Mouse (Mus musculus) large intestine, adult 2 months (tissue): ENCODE measurements around the gene Rara. TPM values are rescaled to one million over a fixed set of nuclear protein-coding genes. Genes with fewer than 3 reads are reported as not detected.

Experiments used
- DNase-seq: peaks from one replicate; pipeline ENCODE4 v3.0.0-alpha.2; 2012; ENCODE audit warnings: low read depth, low spot score
- WGBS: fragments of 180-500 bp; shearing (Covaris S2); methylation state at CpG from one replicate; pipeline ENCODE4 v1.1.7; 2018; 5-methylcytosine and 5-hydroxymethylcytosine counted together
- polyA plus RNA-seq: library from polyadenylated mRNA; depleted of rRNA; stranded (reverse); fragments of >200 nt; gene quantifications from 2 replicates; pipeline ENCODE4 v1.2.3, GENCODE M21; 2012

The Rara gene
- polyA plus RNA-seq, 1 experiment = 24.8 TPM

DNA sequence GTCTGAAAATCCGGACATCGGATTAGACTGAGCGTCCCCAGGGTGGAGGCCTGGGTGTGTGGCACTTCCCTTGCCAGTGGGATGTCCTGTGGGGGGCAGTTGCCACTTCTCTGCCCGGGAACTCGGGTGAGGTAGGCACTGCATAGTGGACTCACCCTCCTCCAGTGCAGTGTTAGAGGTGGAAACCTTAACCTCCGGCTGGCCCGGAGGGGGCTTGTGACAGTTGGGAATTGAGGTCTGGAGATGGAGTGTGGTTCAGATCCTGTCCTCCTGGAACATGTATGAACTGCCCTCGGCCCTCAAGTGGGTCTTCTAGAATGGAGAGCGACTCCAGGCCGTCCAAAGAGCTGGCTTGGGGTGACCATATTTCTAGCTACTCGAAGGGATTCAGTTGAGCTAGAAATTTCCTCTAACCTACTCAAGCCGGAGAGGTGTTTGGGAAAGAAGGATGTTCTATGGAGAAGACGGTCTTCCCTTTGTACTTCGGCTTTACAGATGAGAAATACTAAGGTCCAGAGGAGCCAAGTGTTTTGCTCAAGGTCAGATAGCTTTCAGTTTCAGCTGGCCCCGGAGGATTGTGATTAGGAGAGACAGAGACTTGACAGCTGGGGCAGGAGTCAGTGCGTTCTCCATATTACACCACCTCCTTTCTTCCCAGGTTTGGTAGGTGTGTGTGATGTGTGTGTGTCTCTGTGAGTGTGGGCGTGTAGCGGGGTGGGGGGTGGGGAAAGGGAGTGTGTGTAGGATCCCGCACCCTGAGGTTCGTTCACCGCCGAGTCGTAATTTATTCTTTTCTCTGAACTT, 9.2 kb downstream of the Rara start:
- WGBS = 3% methylated on average over 23 of the region's 23 CpGs
- no peak for DNase-seq

DNA sequence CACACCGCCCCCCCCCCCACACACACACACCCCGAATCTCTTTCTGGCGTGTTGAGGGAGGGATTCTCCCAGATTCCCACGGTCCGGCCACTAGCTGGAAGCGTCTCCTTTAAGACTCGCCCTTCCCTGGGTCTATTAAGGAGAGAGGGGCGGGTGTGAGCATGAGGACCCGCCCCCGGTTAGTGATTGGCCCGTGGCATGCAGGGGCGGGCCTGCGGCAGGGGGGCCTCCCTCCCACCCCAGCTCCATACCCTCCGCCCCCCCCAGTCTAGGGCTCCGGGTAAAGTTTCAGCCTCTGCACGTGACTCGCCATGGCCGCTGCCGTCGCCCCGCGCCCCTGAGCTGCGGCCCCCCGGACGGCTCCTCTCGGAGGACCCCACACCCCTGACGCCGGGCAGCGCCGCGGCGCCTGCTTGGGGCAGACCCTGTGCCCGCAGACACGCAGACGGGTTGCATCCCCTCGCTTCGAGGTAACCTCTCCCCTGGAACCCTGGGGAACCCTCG, 9.8 kb downstream of the Rara start:
- no peak for DNase-seq
- WGBS = 2% methylated on average over 38 of the region's 38 CpGs

- WGBS = 2% methylated on average over 39 of the region's 39 CpGs
- DNase-seq = no peak
These were observed 10.5 kb downstream of the Rara start for GRCm38 (mm10) chr11:98937914-98938694.

- no peak for DNase-seq
- 53% methylated on average over 7 of the region's 7 CpGs for WGBS
These were observed 11.1 kb downstream of the Rara start for GRCm38 (mm10) chr11:98938701-98939083.

DNA sequence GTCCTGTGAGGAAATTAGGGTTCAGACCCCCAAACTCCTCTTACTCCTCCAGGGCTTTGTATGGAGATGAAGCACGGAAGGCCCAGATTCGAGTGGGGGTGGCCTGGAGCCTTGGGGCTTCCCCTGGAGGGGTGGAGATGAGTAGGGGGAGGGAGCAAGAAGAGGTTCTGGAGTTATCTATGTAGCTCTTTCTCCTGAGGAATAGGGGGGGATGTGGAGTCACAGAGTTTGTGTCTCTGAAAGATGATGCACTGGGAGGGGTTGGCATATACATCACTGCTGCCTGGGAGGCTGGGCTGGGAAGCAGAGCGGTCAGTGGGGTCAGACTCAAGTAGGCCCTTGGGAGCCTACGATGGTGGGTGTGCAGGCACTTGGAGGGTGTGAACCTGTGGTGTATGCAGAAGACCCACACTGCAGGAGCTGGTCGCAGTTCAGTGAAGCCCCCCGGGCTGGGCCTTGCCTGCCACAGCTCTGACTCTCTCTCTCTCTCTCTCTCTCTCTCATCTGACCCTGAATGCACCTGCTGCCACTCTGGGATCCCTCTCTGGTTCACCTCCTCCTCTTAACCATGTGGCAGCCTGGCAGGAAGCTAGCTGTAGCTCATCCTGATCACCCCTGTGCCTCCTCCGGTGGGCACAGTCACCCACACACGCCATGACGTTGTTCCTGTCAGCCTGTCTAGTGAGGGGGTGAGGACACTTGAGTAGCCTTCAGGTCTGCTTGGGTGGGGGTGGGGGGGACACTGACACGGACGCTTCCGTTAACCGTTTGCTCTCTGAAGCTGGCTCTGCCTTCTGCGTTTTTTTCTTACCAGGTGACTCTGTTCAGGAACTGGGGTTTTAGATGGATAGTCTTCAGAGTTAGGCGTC, 11.7 kb downstream of the Rara start:
- WGBS = 57% methylated on average over 15 of the region's 15 CpGs
- DNase-seq = no peak

- DNase-seq = no peak
- 53% methylated on average over 11 of the region's 11 CpGs for WGBS
These were observed 12.5 kb downstream of the Rara start for GRCm38 (mm10) chr11:98939953-98940641.

DNA sequence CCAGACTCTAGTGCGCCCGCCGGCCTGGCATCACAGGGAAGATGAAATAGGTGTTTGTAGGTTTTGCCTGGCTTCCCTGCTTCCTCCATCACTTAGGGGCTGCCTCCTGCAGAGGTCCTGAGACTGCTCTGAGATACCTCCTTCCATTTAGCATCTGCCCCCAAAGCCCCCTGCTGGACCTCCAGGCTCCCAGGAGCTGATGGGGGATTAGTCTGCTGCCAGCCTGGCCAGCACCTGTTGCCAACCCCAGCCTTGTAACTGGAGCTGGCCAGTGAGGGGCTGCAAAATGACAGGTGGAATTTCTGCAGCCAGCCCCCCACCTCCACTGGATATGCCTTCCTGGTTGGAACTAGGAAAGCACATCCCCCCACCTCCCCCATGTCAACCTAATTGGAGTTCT, 13.2 kb downstream of the Rara start:
- WGBS = 32% methylated on average over 3 of the region's 3 CpGs
- no peak for DNase-seq

- DNase-seq = no peak
- 1% methylated on average over 12 of the region's 12 CpGs for WGBS
These were observed 13.8 kb downstream of the Rara start for GRCm38 (mm10) chr11:98941341-98941825.

DNA sequence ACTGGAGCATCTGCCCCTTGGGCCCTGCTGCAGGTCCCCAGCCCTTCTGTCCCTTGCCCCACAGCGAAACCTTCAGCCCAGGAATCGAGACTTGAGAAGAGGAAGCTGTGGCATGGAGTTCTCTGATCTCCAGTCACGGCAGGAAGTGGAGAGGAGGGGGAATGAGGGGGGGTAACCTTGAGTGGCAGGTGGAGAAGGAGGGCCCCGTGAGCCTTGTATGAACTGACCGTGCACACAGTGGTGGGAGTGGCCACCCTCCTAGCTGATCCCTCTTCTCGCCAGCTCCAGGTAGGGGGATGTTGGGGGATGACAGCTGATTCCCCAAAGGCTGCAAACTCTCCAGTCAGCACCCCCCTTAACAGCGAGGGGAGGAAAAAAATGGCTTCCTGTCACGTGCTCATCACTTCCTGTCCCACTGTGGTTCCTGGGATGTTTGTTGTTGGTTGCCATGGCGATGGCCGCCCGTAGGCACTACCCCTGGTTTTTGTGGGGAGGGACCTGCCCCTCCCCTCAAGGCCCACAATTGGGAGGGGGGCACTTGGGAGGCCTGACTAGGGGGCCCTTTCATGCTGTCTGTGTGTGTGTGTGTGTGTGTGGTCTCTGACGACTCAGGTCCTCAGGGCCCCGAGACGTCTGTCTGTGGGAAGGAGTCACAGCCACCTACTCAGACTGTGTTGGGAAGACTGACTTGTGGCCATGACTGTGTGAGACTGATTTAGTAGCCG, 14.4 kb downstream of the Rara start:
- WGBS = 7% methylated on average over 15 of the region's 15 CpGs
- DNase-seq = no peak

DNA sequence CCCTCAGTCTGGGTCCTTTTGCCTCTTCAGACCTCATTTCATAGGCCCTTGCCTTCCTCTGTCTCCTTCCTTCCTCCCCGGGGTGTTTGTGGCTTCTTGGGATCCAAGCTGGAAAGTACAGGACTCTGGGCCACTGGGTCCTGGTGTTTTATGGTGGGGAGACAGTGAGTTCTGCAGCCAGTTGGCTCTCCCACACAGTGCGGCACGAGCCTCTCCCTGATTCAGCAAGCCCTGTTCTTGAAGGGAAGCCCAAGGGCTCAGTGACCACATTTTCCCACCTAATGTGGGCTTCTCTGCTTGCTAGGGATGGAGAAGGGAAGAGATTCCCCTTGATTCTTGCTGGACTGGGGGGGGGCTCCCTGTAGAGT, 14.9 kb downstream of the Rara start:
- DNase-seq = no peak
- 25% methylated on average over 3 of the region's 3 CpGs for WGBS

DNA sequence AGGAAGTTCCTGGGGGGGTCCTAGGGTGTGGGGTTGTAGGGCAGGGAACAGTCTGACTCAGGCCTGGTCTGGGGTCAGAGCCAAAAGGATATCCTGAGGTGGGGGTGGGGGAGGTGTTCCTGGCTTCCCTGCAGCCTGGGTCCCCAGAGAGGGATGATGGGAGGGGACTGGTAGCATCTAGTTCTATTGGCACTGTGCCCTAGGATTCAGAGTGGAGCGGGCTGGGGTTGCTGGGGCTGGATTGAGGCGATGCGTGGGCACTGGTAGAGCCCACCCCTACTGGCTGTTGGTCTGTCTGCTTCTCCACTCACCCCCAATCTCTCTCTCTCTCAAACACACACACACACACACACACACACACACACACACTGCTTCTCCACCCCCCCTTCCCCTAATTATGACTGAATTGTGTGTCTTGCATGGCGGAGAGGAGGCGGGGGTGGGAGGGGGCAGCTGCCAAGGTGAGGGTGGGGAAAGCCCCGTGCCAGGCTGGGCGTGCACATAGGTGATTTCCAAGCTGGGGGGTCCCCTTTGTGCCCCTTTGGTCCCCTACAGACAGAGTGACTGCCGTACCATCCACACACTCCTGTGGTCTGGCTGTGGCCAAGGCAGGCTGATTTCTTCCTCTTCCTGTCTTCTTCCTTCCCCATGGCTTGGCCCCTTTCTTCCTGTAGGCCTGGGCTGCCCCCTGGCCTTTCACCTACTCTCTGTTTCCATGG, 15.5 kb downstream of the Rara start:
- no peak for DNase-seq
- WGBS = 66% methylated on average over 8 of the region's 8 CpGs

DNA sequence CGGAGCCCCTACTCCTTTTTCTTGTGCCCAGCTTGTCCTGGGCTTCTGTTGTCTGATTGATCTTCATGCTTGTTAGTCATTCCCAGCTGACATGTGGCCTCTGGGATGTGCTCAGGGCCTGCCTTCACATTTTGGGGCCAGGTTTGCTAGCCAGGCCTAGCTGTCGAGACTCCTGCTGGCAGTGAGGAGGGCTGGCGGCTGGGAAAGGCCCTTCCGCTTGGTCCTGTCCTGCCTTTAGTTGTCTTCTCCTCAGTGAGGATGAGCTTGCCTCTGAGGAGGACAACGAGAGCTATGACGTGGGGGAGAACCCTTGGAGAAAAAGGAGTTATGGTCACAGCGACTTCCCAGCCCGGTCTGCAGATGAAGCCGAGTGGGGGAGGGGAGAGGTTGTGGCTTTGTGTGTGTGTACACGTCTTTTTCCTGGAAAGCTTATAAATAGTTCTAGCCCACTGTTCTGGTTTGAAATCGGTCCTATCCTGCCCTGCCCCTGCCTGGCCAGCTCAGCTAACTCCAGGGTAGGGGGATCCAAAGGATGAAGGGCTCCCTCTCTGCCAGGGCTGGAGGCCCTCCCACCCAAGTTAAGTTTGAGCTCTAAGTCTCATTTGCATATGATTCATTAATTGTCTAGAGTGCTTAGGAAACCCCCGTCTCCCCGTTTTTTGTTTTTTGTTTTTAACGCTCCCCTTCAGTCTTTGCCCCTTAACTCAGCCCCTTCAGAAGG, 16.3 kb downstream of the Rara start:
- 55% methylated on average over 14 of the region's 14 CpGs for WGBS
- DNase-seq = no peak

GRCm38 (mm10) chr11:98944897-98945604, 17.4 kb downstream of the Rara start:
- DNase-seq = no peak
- WGBS = 52% methylated on average over 11 of the region's 11 CpGs

- DNase-seq = no peak
- 28% methylated on average over 3 of the region's 3 CpGs for WGBS
These were observed 18.0 kb downstream of the Rara start for GRCm38 (mm10) chr11:98945605-98945977.

DNA sequence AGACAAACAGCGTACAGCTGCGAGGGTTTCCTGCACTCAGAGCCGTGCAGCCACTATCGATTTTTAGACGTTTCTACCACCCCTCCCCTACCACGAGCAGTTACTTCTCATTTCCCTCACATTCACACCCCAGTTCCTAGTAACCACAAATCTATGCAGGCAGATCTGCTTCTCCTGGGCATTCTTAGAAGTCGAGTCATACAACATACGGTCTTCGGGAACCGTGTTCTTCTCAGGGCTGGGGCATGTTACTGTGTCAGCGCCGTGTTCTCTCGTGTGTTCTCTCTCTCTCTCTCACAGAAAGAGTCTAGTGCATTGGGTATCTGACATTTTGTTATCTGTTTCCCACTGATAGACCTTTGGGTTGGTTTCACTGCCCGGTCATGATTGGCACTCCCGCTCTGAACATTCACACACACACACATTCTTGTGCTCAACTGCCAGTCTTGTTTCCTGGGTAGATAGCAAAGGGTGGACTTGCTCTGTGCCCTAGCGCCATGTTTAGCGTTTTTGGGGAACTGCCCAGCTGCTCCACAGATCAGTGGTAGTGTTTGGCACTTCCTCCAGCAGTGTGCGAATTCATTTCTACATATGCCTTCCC, 20.5 kb downstream of the Rara start:
- DNase-seq = no peak
- WGBS = 68% methylated on average over 18 of the region's 18 CpGs

DNA sequence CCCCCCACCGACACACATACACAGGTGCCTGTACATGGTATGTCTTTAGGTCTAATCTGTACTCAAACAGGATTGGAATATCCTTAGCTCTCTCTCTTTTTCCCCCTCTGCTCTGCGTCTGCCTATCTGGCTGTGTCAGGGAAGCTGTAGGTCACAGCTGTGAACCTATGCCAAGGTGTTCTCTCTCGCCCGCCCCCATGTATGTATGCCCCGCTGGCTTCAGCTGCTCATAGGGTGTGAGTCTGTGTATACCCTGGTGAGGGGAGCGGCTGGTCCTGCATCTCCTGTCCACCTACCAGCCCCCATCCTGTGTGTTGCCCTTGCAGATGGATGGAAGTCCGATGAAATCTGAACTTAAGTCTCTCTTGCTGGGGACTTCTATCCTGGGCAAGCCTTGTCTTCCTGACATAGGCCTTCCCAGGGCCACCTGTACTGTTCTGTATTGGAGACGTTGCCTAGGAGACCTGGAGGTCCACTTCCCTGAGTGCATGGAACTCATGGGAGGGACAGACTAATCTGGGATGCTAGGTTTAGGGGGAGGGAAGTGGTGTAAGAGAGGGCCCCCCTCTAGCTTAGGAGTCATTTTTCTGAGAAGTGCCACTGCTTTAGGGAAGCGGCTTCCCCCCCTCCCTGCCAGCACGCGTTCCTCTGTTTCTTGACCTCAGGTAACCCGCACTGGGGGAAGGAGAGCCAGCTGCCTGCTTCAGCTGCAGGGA, 21.8 kb downstream of the Rara start:
- 77% methylated on average over 12 of the region's 12 CpGs for WGBS
- no peak for DNase-seq
